Mouse (Mus musculus): ENCODE measurements around the gene Zfp182. TPM values are rescaled to one million over a fixed set of nuclear protein-coding genes. Genes with fewer than 3 reads are reported as not detected.

The Zfp182 gene
- total RNA-seq (2023) = 8.9 and 12.8 TPM in 2 replicates

DNA sequence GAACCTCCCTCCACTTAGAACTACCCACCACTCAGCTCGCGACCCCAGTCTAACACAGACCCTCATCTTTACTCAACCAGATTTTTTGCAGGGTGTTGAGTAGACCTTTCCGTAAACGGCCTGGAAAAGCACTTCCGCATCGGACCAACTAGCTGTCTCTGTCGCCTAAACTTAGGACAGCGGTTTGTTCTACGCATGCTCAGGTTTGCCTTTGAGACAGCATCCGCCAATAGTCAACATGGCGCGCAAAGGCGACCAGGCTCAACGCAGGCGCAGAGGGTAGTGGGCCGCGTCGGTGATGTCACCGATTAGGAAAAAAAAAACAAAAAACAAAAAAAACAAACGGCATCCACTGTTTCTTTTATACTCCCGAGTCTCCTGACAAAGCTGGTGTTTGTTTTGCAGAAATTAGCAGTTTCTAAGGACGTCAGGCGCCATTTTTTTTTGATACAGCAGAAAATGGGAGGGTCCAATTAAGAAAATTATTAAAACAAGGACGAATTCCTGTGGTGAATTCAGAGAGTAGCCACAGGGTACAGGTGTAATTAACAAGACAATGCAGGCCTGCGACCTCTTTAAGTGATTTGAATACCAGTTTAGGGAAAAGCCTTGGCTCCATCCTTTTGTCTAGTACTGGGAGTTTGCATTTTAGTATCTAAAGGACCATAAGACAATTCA lies at the start of gene Zfp182:
Gene Zfp182, minus strand, starts transcription at position 451 of the 678 bp plus-strand sequence.

DNA sequence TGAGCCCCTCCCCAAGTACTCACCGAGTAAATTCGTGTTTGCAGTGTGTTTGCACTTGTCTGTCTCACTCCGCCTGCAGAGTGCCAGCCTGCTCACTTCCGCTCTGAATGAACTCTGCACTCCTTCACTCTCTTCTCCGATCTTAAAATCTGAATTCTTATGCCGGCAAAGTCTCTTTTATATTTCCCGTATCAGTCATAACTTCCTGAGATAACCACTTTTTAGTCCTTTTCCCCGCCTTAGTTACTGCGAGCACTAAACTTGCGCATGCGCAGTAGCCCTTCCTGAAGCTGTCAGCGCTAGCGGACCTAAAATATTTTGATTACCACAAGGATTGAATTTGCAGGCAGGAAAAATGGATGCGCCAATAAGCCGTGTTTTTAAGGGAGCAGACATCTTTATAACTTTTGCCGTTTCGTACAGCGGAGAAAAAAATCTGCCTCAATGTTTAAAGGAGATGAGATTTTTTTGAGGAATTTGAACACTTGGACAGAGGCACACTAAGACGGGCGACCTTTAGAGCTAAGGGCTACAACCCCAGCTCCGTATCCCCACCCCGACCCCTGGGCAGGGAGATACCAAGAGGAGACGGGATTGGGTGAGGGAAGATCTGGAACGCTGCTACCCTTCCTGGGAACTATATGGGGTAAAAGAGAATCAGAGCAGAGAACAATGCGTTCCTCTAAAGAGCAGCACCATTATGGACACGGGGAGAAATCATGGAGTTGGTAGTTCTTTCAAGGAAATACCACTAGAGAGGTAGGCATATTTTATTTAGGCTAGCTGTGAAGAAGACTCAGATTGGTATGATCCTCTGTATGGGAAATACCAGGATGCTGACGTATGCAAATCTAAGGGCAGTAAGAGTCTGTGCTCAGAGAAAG lies 27.1 kb upstream of the Zfp182 start, which contains the start of gene Zfp300:
Gene Zfp300, minus strand, starts transcription at position 545 of the 884 bp plus-strand sequence.

DNA sequence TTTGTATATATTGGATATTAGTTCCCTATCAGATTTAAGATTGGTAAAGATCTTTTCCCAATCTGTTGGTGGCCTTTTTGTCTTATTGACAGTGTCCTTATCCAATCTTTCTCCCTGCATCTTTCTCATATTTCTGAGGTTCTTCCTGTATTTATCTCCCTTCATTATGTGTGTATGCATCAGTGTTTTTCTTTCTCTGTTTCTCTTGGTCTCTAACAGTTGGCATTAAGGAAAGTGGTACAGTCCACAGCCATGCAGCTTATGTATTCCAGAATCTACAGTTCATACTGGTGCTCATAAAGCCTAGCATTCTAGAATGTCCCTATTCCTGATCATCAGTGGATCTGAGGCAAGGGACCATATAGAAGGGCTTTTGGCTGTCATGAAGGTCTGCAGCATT lies 6.0 kb upstream of the Zfp182 start, which contains the start of gene Spaca5:
Gene Spaca5, plus strand, starts transcription at position 301 of the 400 bp plus-strand sequence.

Other genes with a start within 250 kb of the Zfp182 start
- not detected in 2 replicates for gene Timp1, start 192.2 kb downstream of the Zfp182 start, total RNA-seq (2023)
- 2.3 and 3.1 TPM in 2 replicates for gene Syn1, start 141.3 kb downstream of the Zfp182 start, total RNA-seq (2023)
- gene Cfp, start 130.8 kb downstream of the Zfp182 start, total RNA-seq (2023) = 243 and 259 TPM in 2 replicates
- 14.2 and 14.5 TPM in 2 replicates for gene Elk1, start 111.7 kb downstream of the Zfp182 start, total RNA-seq (2023)
- 27.9 and 31.6 TPM in 2 replicates for gene Uxt, start 100.3 kb downstream of the Zfp182 start, total RNA-seq (2023)
- gene Spaca5, start 6.1 kb upstream of the Zfp182 start, total RNA-seq (2023) = not detected in 2 replicates
- not detected in 2 replicates for gene Zfp300, start 27.2 kb upstream of the Zfp182 start, total RNA-seq (2023)
- gene Ssxa1, start 53.5 kb upstream of the Zfp182 start, total RNA-seq (2023) = not detected in 2 replicates
- not detected in 2 replicates for gene Gm21876, start 113.3 kb upstream of the Zfp182 start, total RNA-seq (2023)